Mouse (Mus musculus): ENCODE data around the gene Gm49405.
"Not testable (repeated sequence)": the region's sequence is repeated elsewhere in the genome, so short reads cannot be mapped to it uniquely, and the experiment has no call there.

Gene Gm49405

DNA sequence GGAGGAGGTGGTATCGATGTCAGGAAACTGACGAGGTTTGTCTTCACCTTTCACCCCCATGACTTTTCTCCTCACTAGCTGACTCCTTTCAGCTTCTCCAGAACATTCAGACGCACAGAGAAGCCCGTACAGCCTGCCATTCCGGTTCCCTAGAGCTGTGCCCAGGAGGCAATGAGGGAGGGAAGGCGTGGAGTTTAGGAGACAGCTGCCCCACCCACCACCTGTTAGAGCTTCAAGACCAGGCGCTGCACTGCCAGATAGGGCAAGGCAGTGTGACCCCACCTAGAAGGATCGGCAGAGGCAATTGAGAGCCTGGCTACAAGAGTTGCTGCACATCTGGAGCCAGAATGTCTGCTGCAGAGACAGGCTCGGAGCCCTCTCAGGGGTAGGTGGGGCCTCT lies 28.2 kb upstream of the Gm49405 start, which contains the start of gene Aldh3b2:
Aldh3b2 (plus strand) TSS at position 100 of the 400 bp plus-strand sequence.
- no peak for DNase-seq (ENCODE audit: low read depth, low spot score)
- no peaks in the 10 kb centered on the region for H3K36me3 ChIP-seq (ENCODE audit: control insufficient read depth, insufficient read depth, low read length, poor library complexity, severe bottlenecking)

DNA sequence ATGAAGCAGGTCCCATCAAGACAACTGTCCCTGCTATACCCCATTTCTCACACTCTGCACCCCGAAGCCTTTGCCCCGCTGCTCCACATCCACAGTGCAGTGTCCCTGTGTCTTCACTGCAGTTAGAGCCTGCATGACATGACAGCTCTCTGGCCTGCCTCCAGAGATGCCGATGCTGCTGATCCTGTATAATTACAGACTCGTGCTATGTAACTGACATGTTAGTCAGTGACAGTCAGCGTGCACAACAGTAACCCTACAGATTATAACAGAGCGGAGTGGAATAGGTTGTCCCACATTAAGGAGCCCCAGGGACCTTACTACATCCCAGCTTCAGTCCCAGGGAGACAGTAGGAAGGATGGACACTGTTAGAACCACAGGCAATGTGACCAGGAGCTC lies 25.8 kb upstream of the Gm49405 start:
- not testable (repeated sequence) for H3K36me3 ChIP-seq (ENCODE audit: control insufficient read depth, insufficient read depth, low read length, poor library complexity, severe bottlenecking); H3K27me3 ChIP-seq (ENCODE audit: control insufficient read depth, insufficient read depth, low read length, poor library complexity, severe bottlenecking); DNase-seq (ENCODE audit: low read depth, low spot score)

More for the DNA sequence above, 28.2 kb upstream of the Gm49405 start, which contains the start of gene Aldh3b2:
- no peaks in the 10 kb centered on the region for H3K27me3 ChIP-seq (ENCODE audit: control insufficient read depth, insufficient read depth, low read length, poor library complexity, severe bottlenecking)

DNA sequence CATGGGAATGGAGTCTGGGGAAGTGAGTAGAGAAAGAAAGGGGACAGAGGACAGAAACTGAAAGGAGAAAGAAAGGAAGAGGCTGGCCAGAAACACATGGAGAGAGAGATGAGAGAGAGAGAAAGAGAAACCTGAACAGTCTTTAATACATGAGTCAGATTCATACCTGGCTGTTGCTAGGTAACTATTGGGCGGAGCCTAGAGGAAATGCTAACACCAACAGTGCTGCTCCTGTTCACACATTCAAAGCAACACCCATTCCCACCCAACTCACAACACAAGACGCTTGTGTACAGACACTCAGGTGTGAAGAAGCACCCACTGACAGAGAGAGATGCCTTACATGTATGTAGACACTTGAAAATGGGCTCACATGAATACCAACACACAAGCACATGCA lies 24.6 kb upstream of the Gm49405 start:
- DNase-seq (ENCODE audit: low read depth, low spot score), result no peak
- no peaks in the 10 kb centered on the region for H3K36me3 ChIP-seq (ENCODE audit: control insufficient read depth, insufficient read depth, low read length, poor library complexity, severe bottlenecking)
- H3K27me3 ChIP-seq (ENCODE audit: control insufficient read depth, insufficient read depth, low read length, poor library complexity, severe bottlenecking), result no peaks in the 10 kb centered on the region

DNA sequence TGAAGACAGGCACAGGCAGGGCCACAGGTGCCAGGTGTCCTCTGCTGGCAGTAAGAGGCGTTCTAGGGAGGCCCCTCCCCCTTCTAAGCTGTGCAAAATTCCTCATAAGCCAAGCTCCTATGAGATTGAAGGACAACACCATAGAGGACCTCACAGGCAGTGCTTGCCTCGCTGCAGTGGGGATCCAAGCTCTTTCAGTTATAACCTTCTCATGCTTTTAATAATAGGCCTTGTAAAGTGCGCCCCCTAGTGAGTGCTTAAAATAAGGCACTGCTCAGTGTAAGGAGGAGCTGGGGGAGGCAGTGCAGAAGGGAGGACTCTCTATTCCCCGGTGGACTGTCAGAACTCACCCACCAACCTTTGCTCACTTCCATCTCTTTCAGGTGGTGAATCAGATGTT lies 20.1 kb upstream of the Gm49405 start:
- Histone ChIP-seq H3K36me3 (ENCODE audit: control insufficient read depth, insufficient read depth, low read length, poor library complexity, severe bottlenecking) (no peaks in the 10 kb centered on the region), H3K27me3 (ENCODE audit: control insufficient read depth, insufficient read depth, low read length, poor library complexity, severe bottlenecking) (no peaks in the 10 kb centered on the region)
- peak; percentile 91 for DNase-seq (ENCODE audit: low read depth, low spot score)

DNA sequence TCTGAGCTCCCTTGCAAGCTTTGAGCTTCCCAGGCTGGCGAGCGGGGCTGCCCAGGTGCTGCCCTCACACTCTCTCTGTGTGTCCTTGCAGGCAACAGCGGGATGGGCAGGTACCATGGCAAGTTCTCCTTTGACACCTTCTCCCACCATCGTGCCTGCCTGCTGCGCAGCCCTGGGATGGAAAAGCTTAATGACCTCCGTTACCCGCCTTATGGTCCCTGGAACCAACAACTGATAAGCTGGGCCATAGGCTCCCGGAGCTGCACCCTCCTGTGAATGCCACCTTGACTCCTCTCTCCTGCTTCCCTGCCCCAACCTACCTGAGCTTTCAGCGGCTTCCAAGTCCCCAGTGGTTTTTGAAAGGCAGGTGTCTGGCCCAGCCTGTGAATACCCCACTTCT lies 19.5 kb upstream of the Gm49405 start:
- no peak for DNase-seq (ENCODE audit: low read depth, low spot score)
- Histone ChIP-seq H3K36me3 (ENCODE audit: control insufficient read depth, insufficient read depth, low read length, poor library complexity, severe bottlenecking) (no peaks in the 10 kb centered on the region), H3K27me3 (ENCODE audit: control insufficient read depth, insufficient read depth, low read length, poor library complexity, severe bottlenecking) (no peaks in the 10 kb centered on the region)

DNA sequence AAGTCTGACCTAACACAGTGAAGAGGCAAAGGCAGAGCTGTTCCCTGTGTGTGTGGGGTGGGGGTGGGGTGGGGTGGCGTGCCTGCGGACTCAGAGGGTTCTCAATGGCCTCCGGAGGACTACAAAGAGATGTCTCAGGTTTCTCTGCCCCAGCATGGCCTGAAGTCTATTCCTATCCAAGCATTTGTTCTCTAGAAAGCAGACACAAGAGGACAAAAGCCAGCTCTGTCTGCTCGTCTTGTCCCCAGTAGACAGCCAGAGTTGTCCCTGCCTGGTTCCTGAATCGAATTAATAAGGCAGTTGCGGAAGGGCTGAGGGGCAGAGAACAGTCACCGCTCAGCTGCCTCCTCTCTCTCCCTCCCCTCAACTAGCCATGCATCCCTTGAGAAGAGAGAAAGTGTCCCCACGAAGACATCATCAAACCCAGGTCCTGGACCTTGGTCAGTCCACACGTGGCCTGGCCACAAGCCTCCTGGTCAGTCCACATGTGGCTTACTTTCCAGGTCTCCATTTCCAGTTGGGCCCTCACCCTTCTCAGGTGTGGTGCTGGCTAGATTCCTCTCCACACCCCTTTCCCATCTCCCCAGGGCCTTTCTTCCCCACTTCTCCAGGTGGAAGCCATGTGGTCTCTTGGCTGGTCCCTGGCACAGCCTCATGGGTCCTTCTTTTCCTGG lies 16.8 kb upstream of the Gm49405 start:
- Histone ChIP-seq H3K27me3 (ENCODE audit: control insufficient read depth, insufficient read depth, low read length, poor library complexity, severe bottlenecking) (no peaks in the 10 kb centered on the region), H3K36me3 (ENCODE audit: control insufficient read depth, insufficient read depth, low read length, poor library complexity, severe bottlenecking) (no peaks in the 10 kb centered on the region)
- DNase-seq (ENCODE audit: low read depth, low spot score), result no peak

DNA sequence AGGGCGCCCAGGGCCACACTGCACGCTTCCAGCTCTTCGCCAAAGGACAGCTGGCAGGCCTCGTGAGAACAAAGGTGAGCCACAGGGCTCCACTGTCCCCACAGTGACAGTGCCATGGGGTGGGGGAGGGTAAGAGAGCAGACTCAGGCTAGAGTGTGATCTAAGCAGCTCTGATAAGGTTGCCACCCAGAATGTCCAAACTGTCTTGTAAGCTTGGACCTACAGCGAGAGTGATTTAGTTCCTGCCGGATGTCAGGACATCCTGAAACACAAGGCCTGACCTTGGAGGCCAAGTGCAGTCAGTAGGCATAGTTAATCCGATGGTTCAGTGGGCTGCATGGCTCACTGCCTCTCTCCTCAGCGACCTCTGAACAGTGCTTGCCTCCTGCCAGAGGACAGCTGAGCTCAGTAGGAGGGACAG lies 15.2 kb upstream of the Gm49405 start:
- no peak for DNase-seq (ENCODE audit: low read depth, low spot score)
- Histone ChIP-seq H3K27me3 (ENCODE audit: control insufficient read depth, insufficient read depth, low read length, poor library complexity, severe bottlenecking) (no peaks in the 10 kb centered on the region), H3K36me3 (ENCODE audit: control insufficient read depth, insufficient read depth, low read length, poor library complexity, severe bottlenecking) (no peaks in the 10 kb centered on the region)

DNA sequence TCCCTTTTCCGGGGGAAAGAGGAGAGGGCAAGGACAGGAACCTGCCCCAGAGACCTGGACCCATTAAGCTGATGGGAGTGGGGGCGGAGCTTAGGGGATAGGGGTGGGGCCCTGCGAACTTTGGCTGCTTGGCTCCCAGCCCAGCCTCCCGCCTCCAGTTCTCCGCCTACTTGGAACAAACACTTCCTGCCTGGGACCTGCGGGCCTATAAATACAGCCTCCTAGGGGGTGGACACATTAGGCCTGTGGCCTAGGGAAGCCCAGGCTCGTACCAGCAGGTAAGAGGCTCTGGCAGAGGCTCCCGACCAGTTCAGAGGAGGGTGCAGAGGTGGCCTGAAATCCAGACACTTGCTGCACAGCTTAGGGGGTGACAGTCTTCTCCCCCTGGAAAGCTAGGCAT lies 14.1 kb upstream of the Gm49405 start, which contains the start of gene Acy3:
Acy3 (plus strand) TSS at position 237 of the 400 bp plus-strand sequence.
- DNase-seq (ENCODE audit: low read depth, low spot score), result no peak
- H3K36me3 ChIP-seq (ENCODE audit: control insufficient read depth, insufficient read depth, low read length, poor library complexity, severe bottlenecking), result no peaks in the 10 kb centered on the region
- no peaks in the 10 kb centered on the region for H3K27me3 ChIP-seq (ENCODE audit: control insufficient read depth, insufficient read depth, low read length, poor library complexity, severe bottlenecking)

DNA sequence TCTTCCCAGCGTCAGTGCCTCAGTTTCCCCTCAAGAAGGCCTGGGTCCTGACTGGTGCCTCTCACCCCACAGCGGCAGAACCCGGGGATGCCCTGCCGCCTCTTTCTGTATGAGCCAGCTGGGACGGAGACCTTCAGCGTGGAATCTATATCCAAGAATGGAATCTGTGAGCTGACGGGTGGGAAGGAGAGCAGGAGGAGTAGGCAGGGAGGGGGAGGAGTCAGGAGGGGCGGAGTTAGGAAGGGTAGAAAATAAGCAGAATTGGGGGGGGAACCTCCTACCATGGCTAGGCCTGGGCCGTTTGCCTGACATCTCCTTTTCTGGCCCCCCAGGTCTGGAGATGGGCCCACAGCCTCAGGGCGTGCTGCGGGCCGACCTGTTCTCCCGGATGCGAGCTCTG lies 12.4 kb upstream of the Gm49405 start:
- Histone ChIP-seq H3K27me3 (ENCODE audit: control insufficient read depth, insufficient read depth, low read length, poor library complexity, severe bottlenecking) (no peaks in the 10 kb centered on the region), H3K36me3 (ENCODE audit: control insufficient read depth, insufficient read depth, low read length, poor library complexity, severe bottlenecking) (no peaks in the 10 kb centered on the region)
- DNase-seq (ENCODE audit: low read depth, low spot score), result no peak

DNA sequence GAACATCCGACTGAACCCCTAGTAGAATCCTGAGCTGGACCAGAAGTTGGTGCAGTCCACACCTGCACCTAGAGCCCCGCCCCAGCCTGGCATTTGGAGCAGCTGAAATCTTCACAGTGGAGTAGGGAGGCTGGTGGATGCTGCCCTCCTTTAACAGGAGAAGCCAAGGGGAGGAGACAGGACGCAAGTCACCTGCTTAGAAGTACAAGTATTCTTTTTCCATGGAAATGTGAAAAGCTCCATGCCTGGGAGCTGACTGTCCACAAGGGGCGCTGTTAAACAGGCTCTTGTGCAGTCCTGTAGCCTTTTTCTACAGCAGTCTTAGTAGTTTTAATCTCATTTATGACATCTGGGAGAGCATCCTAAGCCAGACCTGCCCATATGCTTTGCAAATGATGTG lies 11.7 kb upstream of the Gm49405 start:
- Histone ChIP-seq H3K27me3 (ENCODE audit: control insufficient read depth, insufficient read depth, low read length, poor library complexity, severe bottlenecking) (no peaks in the 10 kb centered on the region), H3K36me3 (ENCODE audit: control insufficient read depth, insufficient read depth, low read length, poor library complexity, severe bottlenecking) (no peaks in the 10 kb centered on the region)
- DNase-seq (ENCODE audit: low read depth, low spot score), result no peak

DNA sequence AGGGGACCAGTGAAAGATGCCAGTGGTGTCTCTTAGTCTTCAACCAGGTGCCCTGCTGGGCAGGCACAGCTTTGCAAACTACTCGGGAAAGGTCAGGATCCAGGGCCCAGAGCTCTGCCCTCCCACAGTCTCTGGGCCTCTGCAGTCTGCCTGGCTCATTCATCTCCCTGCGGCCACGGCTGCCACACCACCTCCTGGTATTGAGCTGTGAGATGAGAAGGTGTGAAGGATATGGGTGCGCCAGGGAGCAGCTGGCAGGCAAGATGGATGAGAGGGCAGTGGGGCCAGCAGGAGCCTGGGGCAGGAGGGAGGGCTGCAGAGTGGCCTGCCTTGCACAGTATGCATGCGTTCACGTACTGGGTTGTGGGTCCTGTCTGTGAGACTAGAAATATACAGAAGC lies 9.6 kb upstream of the Gm49405 start:
- no peak for DNase-seq (ENCODE audit: low read depth, low spot score)
- no peaks in the 10 kb centered on the region for H3K36me3 ChIP-seq (ENCODE audit: control insufficient read depth, insufficient read depth, low read length, poor library complexity, severe bottlenecking)
- H3K27me3 ChIP-seq (ENCODE audit: control insufficient read depth, insufficient read depth, low read length, poor library complexity, severe bottlenecking), result no peaks in the 10 kb centered on the region

DNA sequence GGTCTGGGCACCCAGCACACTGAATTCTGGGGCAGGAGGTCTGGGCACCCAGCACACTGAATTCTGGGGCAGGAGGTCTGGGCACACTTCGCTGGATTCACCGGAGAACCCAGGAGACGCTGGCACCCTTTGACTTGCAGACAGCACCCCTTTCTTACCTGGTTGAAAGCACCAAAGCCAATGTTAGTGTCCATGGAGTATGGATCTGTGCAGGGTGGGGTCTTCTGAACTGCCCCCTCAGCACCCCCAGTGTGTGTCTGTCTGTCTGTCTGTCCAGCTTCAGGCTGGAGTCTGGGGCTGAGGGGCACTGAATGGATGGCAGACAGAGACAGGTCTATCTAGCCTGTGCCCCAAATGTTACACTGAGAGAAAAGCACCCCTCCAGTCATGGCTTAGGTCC lies 8.9 kb upstream of the Gm49405 start:
- Histone ChIP-seq H3K27me3 (ENCODE audit: control insufficient read depth, insufficient read depth, low read length, poor library complexity, severe bottlenecking) (no peaks in the 10 kb centered on the region), H3K36me3 (ENCODE audit: control insufficient read depth, insufficient read depth, low read length, poor library complexity, severe bottlenecking) (no peaks in the 10 kb centered on the region)
- no peak for DNase-seq (ENCODE audit: low read depth, low spot score)

DNA sequence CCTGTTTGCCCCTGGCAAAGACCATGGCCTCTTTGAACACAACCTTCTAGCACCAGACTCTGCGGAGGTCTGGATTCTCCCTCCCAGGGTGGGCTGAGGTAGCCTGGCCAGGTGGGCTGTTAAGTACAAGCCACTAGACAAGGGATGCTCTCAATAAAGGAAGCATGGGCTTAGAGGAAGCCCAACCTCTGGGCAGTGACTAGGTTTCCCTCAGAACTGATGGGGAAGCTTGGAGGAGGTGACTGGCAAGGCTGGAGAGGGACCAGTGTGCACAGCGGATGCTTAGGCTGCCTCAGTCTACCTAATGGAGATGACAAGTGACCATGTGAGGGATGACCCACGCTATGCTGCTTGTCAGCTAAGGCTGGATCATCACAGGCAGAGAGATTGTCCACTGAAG lies 8.5 kb upstream of the Gm49405 start:
- Histone ChIP-seq H3K27me3 (ENCODE audit: control insufficient read depth, insufficient read depth, low read length, poor library complexity, severe bottlenecking) (no peaks in the 10 kb centered on the region), H3K36me3 (ENCODE audit: control insufficient read depth, insufficient read depth, low read length, poor library complexity, severe bottlenecking) (no peaks in the 10 kb centered on the region)
- no peak for DNase-seq (ENCODE audit: low read depth, low spot score)

DNA sequence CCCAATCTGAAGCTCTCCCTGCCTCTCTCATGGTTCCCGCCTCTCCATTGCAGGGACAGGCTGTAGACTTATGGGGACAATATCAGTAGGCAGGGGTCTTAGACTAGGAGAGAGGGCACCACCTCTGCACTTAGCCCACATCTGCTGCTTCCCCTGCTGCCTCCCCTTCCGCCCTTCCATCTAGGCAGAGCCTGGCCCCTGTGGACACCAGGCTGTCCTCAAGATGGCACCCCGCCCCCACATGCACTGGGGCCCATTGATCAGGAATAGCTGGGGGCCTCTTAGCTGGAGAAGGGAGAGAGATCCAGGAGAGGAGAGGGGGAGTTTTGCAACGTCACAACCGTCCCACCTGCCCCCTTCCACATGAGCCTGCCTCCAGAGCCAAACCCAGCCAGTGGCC lies 8.0 kb upstream of the Gm49405 start, which contains the start of gene Tbx10:
Tbx10 (plus strand) TSS at position 337 of the 400 bp plus-strand sequence.
- no peak for DNase-seq (ENCODE audit: low read depth, low spot score)
- H3K36me3 ChIP-seq (ENCODE audit: control insufficient read depth, insufficient read depth, low read length, poor library complexity, severe bottlenecking), result no peaks in the 10 kb centered on the region
- no peaks in the 10 kb centered on the region for H3K27me3 ChIP-seq (ENCODE audit: control insufficient read depth, insufficient read depth, low read length, poor library complexity, severe bottlenecking)

DNA sequence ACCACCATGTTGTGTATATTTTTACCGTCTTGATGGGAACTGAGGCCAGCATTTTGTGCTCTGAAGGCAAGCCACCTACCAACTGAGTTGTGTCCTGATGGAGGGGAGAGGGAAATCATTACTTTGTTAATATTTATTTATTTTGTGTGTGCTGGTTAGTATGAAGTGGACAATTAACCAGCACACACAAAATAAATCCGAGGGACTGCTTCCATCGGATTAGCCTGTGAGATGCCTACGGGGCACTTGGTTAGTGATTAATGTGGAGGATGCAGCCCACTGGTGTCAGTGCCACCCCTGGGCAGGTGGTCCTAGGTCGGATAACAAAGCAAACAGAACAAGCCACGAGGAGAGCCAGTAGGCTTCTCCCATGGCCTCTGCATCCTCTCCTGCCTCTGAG lies 5.5 kb upstream of the Gm49405 start:
- DNase-seq (ENCODE audit: low read depth, low spot score), result no peak
- H3K36me3 ChIP-seq (ENCODE audit: control insufficient read depth, insufficient read depth, low read length, poor library complexity, severe bottlenecking), result no peaks in the 10 kb centered on the region
- no peaks in the 10 kb centered on the region for H3K27me3 ChIP-seq (ENCODE audit: control insufficient read depth, insufficient read depth, low read length, poor library complexity, severe bottlenecking)

DNA sequence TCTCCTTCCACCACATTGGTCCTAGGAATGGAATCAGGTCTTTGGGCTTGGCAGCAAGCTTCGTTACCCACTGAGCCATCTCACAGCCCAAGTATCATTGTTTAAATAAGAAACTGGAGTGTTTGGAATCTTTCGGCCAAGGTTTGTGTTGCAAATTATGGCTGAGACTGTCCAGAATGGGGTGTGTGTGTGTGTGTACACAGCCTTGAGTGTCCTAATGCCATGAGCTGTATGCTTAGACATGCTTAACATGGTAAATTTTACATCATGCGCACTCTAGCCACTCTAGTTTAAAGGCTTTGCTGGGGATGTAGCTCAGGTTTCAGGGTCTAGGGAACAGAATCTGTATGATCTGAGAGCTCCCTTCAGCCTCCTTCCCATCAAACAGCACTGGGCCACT lies 4.9 kb upstream of the Gm49405 start:
- DNase-seq (ENCODE audit: low read depth, low spot score), result no peak
- H3K36me3 ChIP-seq (ENCODE audit: control insufficient read depth, insufficient read depth, low read length, poor library complexity, severe bottlenecking), result no peaks in the 10 kb centered on the region
- no peaks in the 10 kb centered on the region for H3K27me3 ChIP-seq (ENCODE audit: control insufficient read depth, insufficient read depth, low read length, poor library complexity, severe bottlenecking)
